Mouse (Mus musculus) bone marrow macrophage, adult 2 months (primary cell): ENCODE measurements around the gene Ptpre.

ENCODE experiments used
- CTCF ChIP-seq: IDR thresholded peaks from 2 replicates; pipeline ENCODE4 v1.5.1; 2012; ENCODE audit warnings: low read depth, mild to moderate bottlenecking, low read length, moderate library complexity
- POLR2A ChIP-seq: IDR thresholded peaks from 2 replicates; pipeline ENCODE4 v1.6.1; 2012; ENCODE audit warnings: mild to moderate bottlenecking, low read depth, low read length, borderline replicate concordance

GRCm38 (mm10) chr7:135560280-135560679 lies 23.0 kb downstream of the Ptpre start:
- TF ChIP-seq CTCF = no peak
- no peak for TF ChIP-seq POLR2A
